Mouse (Mus musculus) 3134 (cell line): ENCODE measurements around the gene Wwc1.

Experiments
- DNase-seq: peaks from one replicate; pipeline ENCODE4 v3.0.0-alpha.2; 2011; ENCODE audit warnings: low spot score; ENCODE audit not compliant: insufficient read length; ENCODE audit errors: extremely low read depth

Wwc1 gene

DNA sequence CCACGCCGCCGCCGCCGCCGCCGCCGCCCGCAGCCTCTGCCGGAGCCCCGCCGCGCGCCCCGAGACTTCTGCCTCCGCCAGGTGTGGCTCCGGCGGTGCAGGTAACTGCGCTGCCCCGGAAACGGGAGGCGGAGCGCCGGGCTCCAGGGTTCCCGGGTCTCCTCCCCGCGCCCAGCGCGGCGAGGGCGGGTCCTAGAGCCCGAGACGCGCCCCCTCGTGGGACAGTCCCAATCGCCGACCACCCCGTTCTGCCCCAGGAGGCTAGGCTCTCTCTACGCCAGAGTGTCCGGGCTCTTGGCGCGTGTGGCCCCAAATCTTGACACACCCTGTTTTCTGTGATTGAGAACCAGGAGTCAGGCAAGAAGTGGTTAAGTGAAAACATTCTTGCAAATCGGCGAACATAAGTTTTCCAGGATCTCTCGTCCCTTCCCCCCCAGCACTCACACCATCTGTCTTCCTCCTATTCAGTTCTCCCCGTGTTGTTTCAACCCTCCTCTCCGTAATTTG is at the start of gene Wwc1:
Gene Wwc1, minus strand, starts transcription at position 117 of the 507 bp plus-strand sequence.
- peak; percentile 72 for DNase-seq

DNA sequence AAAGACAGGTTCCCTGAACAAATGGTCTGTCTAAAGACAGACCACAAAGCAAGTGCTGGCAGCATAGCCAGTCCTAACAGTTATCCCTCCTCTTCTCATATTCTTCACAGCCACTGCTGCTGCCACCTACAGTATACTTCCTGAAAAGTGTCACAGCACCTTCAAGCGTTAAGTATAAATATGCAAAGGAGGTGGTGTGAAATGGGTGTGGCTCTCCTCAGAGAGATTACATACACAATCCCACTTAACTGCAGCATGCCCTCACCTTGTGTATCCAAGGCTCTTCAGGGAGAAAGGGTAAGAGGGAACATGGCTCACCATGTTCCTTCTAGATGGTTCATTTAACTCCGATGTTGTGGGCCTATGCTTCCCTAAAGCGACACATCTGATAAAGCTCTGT is 39.7 kb upstream of the Wwc1 start:
- DNase-seq = no peak

DNA sequence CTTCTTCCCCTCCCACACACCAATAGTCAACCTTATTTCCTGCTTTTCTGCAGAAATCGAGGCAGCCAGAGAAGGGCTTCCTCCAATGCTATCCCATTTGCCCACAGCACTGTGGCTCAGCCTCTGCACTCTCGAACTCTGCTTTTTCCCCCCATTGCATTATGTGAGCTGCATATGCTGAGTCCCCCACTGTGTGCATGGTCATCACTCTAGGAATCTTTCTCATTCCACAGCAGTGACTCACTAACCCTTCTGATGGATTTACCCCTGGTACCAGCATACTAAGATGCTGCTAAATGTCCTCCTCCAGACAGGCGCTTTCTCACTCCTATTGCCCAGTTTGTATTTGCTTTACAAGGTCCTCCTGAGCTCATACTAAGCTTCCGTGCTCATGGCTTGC is 32.9 kb upstream of the Wwc1 start:
- no peak for DNase-seq

DNA sequence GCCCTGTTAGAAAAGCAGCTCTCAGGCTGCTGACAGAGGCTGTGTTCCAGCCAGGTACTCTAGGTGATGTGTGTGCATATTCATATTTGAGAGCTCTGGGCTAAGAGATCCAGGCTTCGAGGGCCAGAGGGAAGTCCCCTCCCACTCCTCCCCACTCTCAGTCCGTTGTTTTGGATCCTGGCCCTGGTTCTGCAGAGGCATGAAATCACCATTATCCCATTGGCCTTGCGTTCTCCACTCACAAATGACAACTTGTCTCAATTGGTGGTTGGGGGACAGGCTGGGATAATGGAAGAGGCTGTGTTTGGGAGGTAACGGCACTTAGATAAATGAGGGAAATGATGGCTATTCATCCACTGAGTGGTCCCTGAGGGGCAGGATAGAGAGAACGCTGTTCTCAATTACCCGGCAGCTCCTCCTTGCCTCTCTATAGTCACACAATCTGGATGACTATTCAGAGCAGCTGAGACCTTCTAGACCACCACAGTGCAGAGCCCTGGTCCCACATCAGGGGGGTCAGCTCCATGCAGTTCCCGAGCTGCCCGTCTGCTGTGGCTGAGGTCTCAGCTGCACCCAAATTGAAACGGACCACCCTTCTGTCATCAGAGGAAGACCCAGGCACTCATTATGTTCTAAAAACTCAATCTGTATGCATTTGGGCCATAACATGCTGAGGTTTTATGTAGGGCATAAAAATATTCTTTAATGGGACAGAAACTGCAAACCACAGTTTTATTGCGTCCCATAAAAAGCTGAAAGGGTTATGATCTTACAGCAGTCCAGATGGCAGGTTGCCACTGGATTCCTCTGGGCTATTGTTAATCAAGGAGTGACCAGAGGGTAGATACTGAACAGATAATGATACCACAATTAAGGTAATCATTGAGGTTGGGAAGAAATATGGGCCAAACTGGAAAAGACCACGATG is 29.2 kb upstream of the Wwc1 start:
- no peak for DNase-seq

DNA sequence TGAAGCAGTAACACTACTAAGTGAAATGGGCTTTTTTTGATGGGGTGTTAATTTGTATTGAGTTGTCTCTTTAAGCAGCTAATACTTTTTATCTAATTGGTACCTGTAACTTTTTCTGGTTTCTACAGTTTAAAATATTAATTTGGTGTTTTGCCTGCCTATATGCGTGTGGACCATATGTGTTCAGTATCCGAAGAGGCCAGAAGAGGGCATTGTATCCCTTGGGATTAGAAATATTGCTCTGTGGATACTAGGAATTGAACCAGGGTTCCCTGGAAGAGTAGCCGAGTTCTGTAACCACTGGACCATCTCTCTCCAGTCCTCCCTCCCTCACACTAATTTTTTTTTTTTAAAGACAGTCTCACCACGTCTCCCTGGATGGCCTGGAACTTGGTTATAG is 22.6 kb upstream of the Wwc1 start:
- no peak for DNase-seq

DNA sequence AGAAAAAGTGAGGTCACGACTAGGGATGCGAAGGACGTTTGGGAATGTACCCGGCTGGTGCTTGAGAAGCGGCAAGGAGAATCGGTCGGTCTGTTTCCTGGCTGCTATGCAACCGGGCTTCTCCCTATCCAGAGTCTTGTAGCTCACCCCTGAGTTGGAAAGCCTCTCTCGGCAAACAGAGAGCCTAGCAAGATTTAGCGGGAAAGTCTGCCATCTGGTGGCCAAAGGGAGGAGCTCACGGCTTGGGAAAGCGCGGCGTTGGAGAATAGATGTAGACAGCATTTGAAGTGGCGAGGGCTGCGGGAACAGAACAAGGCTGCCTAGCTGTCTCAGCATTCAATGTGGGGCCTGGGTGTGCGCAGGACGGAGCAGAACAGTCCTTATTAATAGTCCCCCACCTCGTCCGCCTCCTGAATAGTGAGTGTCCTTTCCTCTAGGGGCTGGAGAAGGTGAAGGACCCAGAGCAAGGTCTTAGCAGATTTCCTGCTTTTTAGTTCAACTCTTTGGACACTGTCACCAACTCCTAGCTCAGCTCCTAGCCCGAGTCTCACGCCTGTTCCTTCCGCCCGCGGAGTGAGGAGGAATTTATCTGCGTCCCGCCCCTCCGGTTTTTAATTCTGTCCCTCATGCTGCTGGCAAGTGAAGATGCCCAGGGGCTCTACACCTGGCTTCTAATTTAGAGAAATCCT is 21.1 kb upstream of the Wwc1 start:
- peak; percentile 68 for DNase-seq

DNA sequence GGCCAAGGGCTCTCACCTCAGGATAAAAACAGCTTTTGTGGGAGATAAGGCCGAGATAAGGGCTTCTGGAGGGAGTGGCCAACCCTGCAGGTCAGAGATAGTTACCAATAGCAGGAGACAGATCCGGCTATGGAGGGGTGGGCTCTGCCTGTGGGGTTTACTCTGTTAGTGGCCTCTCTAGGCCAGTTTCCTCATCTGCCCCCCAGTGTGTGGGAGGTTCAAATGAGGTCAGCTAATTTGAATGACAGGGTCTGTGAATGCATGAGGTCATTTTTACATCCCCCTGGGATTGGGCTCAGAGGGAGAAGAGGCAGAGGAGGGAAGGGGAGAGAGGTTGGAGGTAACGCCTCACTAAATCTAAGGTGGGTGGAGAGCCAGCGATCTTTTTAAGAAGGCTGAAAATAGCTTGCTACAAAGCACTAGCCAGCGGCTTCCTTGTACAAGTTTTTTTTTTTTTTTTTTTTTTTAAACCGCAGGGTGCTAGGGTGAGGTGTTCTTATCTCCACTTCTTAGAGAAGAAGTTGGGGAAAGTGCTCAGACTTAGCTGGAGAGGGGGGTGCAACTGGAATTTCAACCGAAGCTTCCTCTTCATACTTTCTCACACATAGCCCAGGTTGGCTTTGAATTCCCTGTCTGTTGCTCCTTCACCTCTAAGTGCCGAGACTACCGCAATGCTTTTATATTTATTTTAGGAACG is 20.4 kb upstream of the Wwc1 start:
- no peak for DNase-seq

DNA sequence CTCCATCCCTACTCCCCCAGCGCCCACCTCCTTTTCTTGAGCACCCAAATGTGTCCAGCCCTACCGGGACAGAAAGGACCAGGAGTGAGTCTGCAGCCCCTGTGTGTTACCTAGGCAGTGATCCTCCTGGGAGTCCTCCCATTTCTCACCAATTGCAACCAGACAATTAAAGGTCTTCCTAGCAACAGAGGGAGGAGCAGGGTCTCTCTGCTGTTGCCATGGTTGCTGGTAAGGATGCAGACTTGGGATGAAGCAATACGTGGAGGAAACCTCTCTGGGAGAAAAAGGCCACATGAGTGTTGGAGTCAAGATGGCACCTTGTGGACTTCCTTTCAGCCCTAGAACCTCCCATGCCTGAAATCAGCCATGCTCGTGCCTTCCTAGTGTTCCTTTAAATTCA is 19.7 kb upstream of the Wwc1 start:
- no peak for DNase-seq

DNA sequence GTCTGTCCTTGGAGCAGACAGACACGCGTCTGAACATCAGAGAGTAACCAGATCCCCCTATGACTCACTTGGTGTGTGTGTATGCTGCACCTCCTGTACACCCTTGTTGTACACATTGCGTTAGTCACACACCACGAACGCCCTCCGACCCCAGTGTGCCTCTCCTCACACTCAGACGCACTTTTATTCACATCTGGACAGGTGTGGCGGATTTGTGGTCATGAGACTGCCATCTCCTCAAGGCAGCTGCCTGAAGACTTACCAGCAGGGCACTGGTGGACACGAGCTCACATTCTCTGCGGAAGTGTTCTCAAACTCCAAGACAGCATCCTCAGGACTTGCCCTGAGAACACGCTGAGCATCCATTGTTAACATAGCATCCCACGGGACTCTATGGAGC is 17.7 kb upstream of the Wwc1 start:
- peak; percentile 26 for DNase-seq

DNA sequence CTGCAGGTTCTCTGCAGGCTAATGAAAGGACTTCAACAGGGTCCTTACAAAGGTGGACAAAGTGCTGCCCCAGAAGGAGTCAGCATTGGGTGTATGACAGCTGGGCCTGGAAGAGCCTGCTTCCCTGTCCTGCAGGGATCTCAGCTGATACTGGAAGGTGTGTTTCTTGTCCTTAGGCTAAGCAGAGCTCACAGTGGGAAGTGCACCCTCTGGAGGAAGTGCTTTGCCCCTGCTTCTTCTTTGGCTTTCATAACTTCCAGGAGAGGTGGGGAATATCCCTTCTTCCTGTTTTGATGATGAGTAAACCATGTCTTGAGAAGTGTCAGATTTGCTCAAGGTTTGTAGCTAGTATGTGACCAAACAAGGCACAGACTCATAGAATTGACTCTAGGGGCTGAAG is 15.0 kb upstream of the Wwc1 start:
- DNase-seq = no peak

DNA sequence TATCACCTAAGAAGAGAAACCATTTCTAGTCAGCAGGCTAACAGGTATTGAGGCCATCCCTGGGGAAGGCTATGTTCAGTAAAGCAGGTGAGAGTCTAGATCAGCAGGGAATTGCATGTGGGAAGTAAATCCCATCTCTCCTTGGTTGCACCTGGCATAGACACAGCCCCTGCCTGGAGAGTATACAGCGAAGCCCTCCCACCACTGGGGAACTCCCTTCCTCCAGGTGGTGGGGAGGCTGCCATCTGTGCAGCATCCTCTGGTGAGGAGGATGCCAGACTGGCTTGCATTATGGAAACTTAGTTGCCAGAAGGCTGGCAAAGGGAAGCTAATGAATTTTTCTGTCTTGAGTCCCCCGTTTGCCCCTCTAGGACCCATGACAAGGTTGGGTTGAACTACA is 11.5 kb upstream of the Wwc1 start:
- no peak for DNase-seq

DNA sequence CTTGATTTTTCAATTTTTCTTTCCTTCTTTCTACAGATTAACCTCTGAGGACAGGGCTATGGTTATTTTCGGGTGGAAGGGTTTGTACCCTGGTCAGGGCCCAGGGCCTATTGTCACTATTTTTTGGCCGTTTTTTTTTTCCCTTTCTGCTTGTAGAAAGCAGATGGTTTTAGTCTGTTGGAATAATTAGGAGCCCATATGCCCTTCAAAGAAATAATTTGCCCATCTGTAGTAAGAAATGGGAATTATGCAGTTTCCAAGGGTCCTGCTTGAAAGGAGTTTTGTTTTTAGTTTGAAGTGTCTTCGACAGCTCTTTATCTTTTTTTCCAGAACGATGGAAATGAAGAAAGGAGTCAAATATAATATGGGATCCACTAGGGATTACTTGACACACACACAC is 9.6 kb upstream of the Wwc1 start:
- no peak for DNase-seq

DNA sequence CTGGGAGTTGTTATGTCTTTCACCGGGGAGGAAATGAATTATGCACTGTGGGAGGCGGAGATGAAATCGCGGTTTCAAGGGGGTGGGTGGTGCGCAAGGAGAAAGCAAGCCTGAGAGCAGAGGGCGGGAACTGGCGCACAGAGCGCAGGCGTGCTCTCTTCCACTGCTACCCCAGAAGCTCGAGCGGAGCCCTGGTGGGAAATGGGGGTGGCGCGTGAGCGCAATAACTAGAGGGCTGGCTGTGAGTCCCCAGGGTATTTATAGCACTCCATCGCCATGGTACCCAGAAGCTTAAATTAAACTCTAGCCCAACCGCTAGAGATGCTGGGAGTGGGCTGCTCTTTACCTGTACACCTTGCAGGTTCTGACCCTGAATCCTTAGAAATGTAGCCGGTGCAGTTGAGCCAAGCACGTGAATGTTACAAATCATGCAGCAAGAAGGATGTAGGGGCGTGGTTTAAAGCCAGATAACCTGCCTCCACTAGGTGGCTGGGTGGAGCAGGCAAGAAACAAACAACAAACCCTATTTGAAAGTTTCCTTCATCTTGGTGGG is 5.6 kb upstream of the Wwc1 start:
- no peak for DNase-seq

DNA sequence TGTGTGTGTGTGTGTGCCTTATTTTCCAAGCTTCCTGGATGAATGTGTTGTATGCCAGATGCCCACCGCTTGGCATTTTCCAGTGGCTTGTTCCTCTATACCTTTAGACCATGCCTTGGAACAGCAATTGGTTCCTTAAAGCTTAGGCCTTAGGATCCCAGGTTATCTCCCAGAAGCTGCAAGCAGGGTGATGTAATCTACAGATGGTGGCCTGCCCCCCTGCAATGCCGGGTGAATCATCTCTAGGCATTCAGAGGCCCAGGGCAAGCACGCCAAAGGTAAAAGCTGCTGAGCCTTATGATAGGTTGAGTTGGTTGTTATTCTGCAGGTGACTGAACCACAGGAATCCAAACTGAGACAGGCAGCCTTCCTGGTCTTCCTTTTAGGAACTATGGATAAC is 2.4 kb upstream of the Wwc1 start:
- DNase-seq = peak; percentile 30

DNA sequence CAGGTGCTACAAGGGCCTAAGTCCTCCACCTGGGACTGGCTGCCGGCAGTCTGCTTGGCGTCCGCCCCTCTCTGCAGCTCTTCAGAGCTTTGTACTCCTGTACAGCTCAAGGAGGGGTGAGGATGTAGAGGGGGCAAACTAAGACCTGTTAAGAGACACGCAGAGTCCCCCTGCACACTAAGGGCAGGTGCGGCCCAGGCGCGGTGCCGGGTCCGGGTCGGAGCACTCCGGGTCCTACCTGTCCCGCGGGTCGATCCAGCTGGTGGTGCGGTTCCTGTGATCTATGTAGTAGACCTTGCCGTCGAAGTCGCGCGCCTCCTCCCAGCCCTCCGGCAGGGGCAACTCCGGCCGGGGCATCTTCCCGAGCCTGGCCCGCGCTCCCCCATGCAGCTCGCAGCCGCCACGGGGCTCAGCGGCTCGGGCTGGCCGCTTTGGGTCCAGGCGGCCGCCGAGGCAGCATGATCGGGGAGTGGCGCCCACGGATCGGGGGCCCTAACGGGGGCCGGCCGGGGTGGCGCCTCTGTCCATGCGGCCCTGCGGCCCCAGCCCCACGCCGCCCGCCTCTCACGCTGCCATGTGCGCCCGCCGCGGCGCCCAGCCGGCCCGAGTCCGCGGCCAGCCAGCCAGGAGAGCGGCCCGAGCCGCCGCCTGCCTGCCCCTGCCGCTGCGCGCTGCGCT is 455 bp downstream of the Wwc1 start:
- peak; percentile 56 for DNase-seq

DNA sequence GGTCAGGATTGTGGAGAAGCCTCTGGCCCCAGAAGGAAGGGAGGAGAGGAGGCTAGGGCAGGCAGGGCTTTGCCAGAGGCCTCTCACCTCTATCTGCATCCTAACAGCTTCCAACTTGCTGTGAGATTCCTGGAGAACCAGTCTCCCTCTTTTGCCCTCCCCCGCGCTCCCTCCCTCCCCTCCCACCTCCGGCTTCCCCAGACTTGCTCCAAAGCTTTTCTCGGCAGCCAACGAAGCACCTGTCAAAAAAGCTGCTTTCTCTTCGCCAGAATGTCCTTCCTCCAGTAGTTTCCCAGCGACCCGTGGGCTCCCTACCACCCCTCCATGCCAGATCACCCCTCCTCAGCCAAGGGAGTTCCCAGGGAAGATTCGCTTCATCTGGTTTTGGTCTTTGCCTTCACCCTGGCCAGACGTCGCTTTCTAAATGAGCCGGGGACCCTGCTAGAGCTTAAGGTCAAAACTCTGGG is 1.0 kb downstream of the Wwc1 start:
- no peak for DNase-seq

DNA sequence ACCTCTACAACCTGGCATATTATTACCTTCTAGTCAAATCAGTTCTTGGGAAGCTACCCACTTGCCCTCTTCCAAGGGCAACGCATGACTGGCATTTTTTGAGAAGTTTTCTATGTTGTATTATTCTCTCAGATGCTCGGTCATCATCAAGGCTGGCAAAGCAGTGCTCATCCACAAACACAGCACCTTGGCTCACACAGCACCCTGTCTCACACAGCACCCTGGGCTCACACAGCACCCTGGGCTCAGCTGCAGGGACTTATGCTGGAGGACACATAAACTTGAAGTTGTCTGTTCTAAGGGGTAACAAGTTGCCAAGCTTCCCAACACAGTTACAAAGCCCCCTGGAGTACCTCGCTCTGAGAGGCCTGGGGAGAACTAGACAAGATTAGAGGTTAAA is 2.5 kb downstream of the Wwc1 start:
- DNase-seq = no peak

DNA sequence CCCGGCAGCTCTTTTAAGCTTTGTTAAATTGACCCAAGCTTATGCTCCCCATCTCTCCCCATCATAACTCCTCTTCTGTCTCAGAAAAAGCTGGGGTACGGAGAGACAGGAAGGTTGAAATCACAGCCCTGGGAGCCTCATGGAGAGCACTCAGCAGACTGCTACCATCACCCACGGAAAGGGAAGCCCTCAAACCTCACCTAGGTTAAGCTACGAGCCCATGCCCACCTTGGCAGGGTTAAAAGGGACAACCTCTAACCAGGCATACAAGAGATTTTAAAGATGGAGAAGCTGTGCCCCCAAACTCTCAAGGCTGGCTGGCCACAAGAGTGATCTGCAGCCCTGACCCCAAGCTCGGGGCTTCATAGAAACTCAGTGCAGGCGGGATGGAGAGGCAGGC is 3.2 kb downstream of the Wwc1 start:
- DNase-seq = no peak

DNA sequence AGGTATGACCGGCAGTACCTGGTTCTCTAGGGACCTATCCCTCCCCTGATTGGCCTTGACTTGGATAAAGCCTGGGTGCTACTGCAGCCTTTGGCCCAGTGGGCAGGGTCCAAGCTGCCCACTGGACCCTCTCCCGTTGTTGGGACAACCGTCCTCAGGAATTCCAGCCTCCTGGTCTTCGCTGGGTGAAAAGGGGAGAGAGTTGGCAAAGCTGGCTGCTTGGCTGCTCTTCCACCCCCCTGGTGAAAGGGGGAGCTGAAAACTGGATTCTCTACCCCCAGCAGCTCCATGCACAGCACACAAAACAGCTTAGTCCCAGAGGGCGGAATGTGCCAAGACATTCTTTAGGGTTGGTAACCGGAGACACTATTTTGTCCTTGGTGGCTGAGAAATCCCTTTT is 3.8 kb downstream of the Wwc1 start:
- DNase-seq = no peak
